Mouse (Mus musculus): ENCODE results near the gene Glrx5. TPM values are rescaled to one million over a fixed set of nuclear protein-coding genes. Genes with fewer than 3 reads are reported as not detected.

Glrx5 gene
- polyA plus RNA-seq, 1 experiment: 13.8 TPM

- Histone ChIP-seq H3K4me1 (ENCODE audit: control insufficient read depth, insufficient read depth, low read length) (peaks cover 10% of the 10 kb centered on the region), H3K27ac (ENCODE audit: control insufficient read depth, insufficient read depth, low read depth, low read length) (no peak overlapping the region), H3K27me3 (ENCODE audit: control insufficient read depth, insufficient read depth, low read length) (no peaks in the 10 kb centered on the region), H3K36me3 (ENCODE audit: control insufficient read depth, insufficient read depth, low read length) (no peaks in the 10 kb centered on the region), H3K4me3 (ENCODE audit: control insufficient read depth, low read depth, low read length) (no peak overlapping the region)
- TF ChIP-seq CTCF (IDR thresholded peaks at IDR 0.05; ENCODE audit: control insufficient read depth, insufficient read depth, insufficient replicate concordance, low read depth, low read length) (no peak), POLR2A (IDR thresholded peaks at IDR 0.05; ENCODE audit: control insufficient read depth, low read depth, low read length) (no peak)
Measured at GRCm38 (mm10) chr12:105064168-105064567, 31.7 kb downstream of the Glrx5 start.

GRCm38 (mm10) chr12:105065119-105065518 is 32.6 kb downstream of the Glrx5 start:
- TF ChIP-seq CTCF (IDR thresholded peaks at IDR 0.05; ENCODE audit: control insufficient read depth, insufficient read depth, insufficient replicate concordance, low read depth, low read length) (no peak), POLR2A (IDR thresholded peaks at IDR 0.05; ENCODE audit: control insufficient read depth, low read depth, low read length) (no peak)
- H3K4me3 ChIP-seq (ENCODE audit: control insufficient read depth, low read depth, low read length): no peak overlapping the region
- no peak overlapping the region for H3K27ac ChIP-seq (ENCODE audit: control insufficient read depth, insufficient read depth, low read depth, low read length)
- H3K27me3 ChIP-seq (ENCODE audit: control insufficient read depth, insufficient read depth, low read length): no peaks in the 10 kb centered on the region
- peaks cover 10% of the 10 kb centered on the region for H3K4me1 ChIP-seq (ENCODE audit: control insufficient read depth, insufficient read depth, low read length)
- H3K36me3 ChIP-seq (ENCODE audit: control insufficient read depth, insufficient read depth, low read length): no peaks in the 10 kb centered on the region

GRCm38 (mm10) chr12:105066523-105066922 is 34.0 kb downstream of the Glrx5 start:
- Histone ChIP-seq H3K4me1 (ENCODE audit: control insufficient read depth, insufficient read depth, low read length) (peaks cover 10% of the 10 kb centered on the region), H3K4me3 (ENCODE audit: control insufficient read depth, low read depth, low read length) (no peak overlapping the region), H3K36me3 (ENCODE audit: control insufficient read depth, insufficient read depth, low read length) (no peaks in the 10 kb centered on the region), H3K27me3 (ENCODE audit: control insufficient read depth, insufficient read depth, low read length) (no peaks in the 10 kb centered on the region), H3K27ac (ENCODE audit: control insufficient read depth, insufficient read depth, low read depth, low read length) (no peak overlapping the region)
- TF ChIP-seq CTCF (IDR thresholded peaks at IDR 0.05; ENCODE audit: control insufficient read depth, insufficient read depth, insufficient replicate concordance, low read depth, low read length): no peak
- TF ChIP-seq POLR2A (IDR thresholded peaks at IDR 0.05; ENCODE audit: control insufficient read depth, low read depth, low read length): no peak

GRCm38 (mm10) chr12:105068911-105069310 is 36.4 kb downstream of the Glrx5 start:
- Histone ChIP-seq H3K4me3 (ENCODE audit: control insufficient read depth, low read depth, low read length) (no peak overlapping the region), H3K4me1 (ENCODE audit: control insufficient read depth, insufficient read depth, low read length) (peaks cover 1% of the 10 kb centered on the region), H3K27me3 (ENCODE audit: control insufficient read depth, insufficient read depth, low read length) (no peaks in the 10 kb centered on the region), H3K36me3 (ENCODE audit: control insufficient read depth, insufficient read depth, low read length) (no peaks in the 10 kb centered on the region), H3K27ac (ENCODE audit: control insufficient read depth, insufficient read depth, low read depth, low read length) (no peak overlapping the region)
- TF ChIP-seq POLR2A (IDR thresholded peaks at IDR 0.05; ENCODE audit: control insufficient read depth, low read depth, low read length): no peak
- TF ChIP-seq CTCF (IDR thresholded peaks at IDR 0.05; ENCODE audit: control insufficient read depth, insufficient read depth, insufficient replicate concordance, low read depth, low read length): no peak

- H3K4me1 ChIP-seq (ENCODE audit: control insufficient read depth, insufficient read depth, low read length): no peaks in the 10 kb centered on the region
- TF ChIP-seq POLR2A (IDR thresholded peaks at IDR 0.05; ENCODE audit: control insufficient read depth, low read depth, low read length): no peak
- peak; percentile 65; the same call in 1 of the 2 replicates for TF ChIP-seq CTCF (IDR thresholded peaks at IDR 0.05; ENCODE audit: control insufficient read depth, insufficient read depth, insufficient replicate concordance, low read depth, low read length)
- no peak overlapping the region for H3K4me3 ChIP-seq (ENCODE audit: control insufficient read depth, low read depth, low read length)
- no peak overlapping the region for H3K27ac ChIP-seq (ENCODE audit: control insufficient read depth, insufficient read depth, low read depth, low read length)
- H3K27me3 ChIP-seq (ENCODE audit: control insufficient read depth, insufficient read depth, low read length): no peaks in the 10 kb centered on the region
- H3K36me3 ChIP-seq (ENCODE audit: control insufficient read depth, insufficient read depth, low read length): no peaks in the 10 kb centered on the region
Measured at GRCm38 (mm10) chr12:105073708-105074107, 41.2 kb downstream of the Glrx5 start.

- Histone ChIP-seq H3K36me3 (ENCODE audit: control insufficient read depth, insufficient read depth, low read length) (no peaks in the 10 kb centered on the region), H3K27me3 (ENCODE audit: control insufficient read depth, insufficient read depth, low read length) (no peaks in the 10 kb centered on the region), H3K4me1 (ENCODE audit: control insufficient read depth, insufficient read depth, low read length) (no peaks in the 10 kb centered on the region), H3K27ac (ENCODE audit: control insufficient read depth, insufficient read depth, low read depth, low read length) (no peak overlapping the region), H3K4me3 (ENCODE audit: control insufficient read depth, low read depth, low read length) (no peak overlapping the region)
- TF ChIP-seq CTCF (IDR thresholded peaks at IDR 0.05; ENCODE audit: control insufficient read depth, insufficient read depth, insufficient replicate concordance, low read depth, low read length): no peak
- no peak for TF ChIP-seq POLR2A (IDR thresholded peaks at IDR 0.05; ENCODE audit: control insufficient read depth, low read depth, low read length)
Measured at GRCm38 (mm10) chr12:105075496-105075895, 43.0 kb downstream of the Glrx5 start.

- H3K36me3 ChIP-seq (ENCODE audit: control insufficient read depth, insufficient read depth, low read length): no peaks in the 10 kb centered on the region
- no peak overlapping the region for H3K4me3 ChIP-seq (ENCODE audit: control insufficient read depth, low read depth, low read length)
- H3K27ac ChIP-seq (ENCODE audit: control insufficient read depth, insufficient read depth, low read depth, low read length): no peak overlapping the region
- TF ChIP-seq CTCF (IDR thresholded peaks at IDR 0.05; ENCODE audit: control insufficient read depth, insufficient read depth, insufficient replicate concordance, low read depth, low read length) (no peak), POLR2A (IDR thresholded peaks at IDR 0.05; ENCODE audit: control insufficient read depth, low read depth, low read length) (no peak)
- no peaks in the 10 kb centered on the region for H3K27me3 ChIP-seq (ENCODE audit: control insufficient read depth, insufficient read depth, low read length)
- H3K4me1 ChIP-seq (ENCODE audit: control insufficient read depth, insufficient read depth, low read length): no peaks in the 10 kb centered on the region
Measured at GRCm38 (mm10) chr12:105076511-105076910, 44.0 kb downstream of the Glrx5 start.

GRCm38 (mm10) chr12:105077232-105077631 is 44.7 kb downstream of the Glrx5 start:
- no peak overlapping the region for H3K4me3 ChIP-seq (ENCODE audit: control insufficient read depth, low read depth, low read length)

More at GRCm38 (mm10) chr12:105077232-105077631, 44.7 kb downstream of the Glrx5 start:
- Histone ChIP-seq H3K36me3 (ENCODE audit: control insufficient read depth, insufficient read depth, low read length) (no peaks in the 10 kb centered on the region), H3K27ac (ENCODE audit: control insufficient read depth, insufficient read depth, low read depth, low read length) (no peak overlapping the region), H3K4me1 (ENCODE audit: control insufficient read depth, insufficient read depth, low read length) (no peaks in the 10 kb centered on the region), H3K27me3 (ENCODE audit: control insufficient read depth, insufficient read depth, low read length) (no peaks in the 10 kb centered on the region)
- TF ChIP-seq CTCF (IDR thresholded peaks at IDR 0.05; ENCODE audit: control insufficient read depth, insufficient read depth, insufficient replicate concordance, low read depth, low read length): no peak
- no peak for TF ChIP-seq POLR2A (IDR thresholded peaks at IDR 0.05; ENCODE audit: control insufficient read depth, low read depth, low read length)

Data from testis, adult 2 months (tissue).